Mouse (Mus musculus): ENCODE measurements at regions not wholly inside any gene's neighbourhood (a gene's known extent, or its start where the extent isn't known, plus 50 kb on each side); places are given as distances from the start of the nearest gene placed in this dataset.

- DNase-seq, result no peak
These were observed 86.1 kb downstream of the Abhd5 start for GRCm38 (mm10) chr9:122437464-122437863.

- no peak for DNase-seq
These were observed 95.1 kb downstream of the Abhd5 start for GRCm38 (mm10) chr9:122446387-122447105.

DNA sequence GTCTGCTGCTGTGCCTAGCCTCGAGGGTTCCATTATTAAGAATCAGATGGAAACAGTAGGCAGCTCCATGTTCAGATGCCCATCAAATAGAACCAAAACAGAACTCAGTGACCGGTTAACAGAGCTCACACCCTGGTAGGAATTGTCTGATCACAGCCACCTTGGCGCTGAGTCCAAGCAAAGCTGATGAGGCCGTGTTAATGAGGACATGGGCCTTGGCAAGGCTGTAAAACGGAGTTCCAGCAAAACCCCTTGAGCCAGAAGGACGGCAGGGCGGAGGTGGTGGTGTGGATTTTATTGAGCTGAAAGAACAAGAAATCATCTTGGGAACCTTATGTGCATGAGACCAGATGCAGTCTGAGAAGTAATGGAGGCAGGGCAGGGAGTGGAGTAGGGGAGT is 96.2 kb downstream of the Abhd5 start:
- DNase-seq, result no peak

- no peak for DNase-seq
These were observed 96.9 kb downstream of the Abhd5 start for GRCm38 (mm10) chr9:122448342-122448741.

- no peak for DNase-seq
These were observed 99.1 kb downstream of the Abhd5 start for GRCm38 (mm10) chr9:122450524-122450923.

DNA sequence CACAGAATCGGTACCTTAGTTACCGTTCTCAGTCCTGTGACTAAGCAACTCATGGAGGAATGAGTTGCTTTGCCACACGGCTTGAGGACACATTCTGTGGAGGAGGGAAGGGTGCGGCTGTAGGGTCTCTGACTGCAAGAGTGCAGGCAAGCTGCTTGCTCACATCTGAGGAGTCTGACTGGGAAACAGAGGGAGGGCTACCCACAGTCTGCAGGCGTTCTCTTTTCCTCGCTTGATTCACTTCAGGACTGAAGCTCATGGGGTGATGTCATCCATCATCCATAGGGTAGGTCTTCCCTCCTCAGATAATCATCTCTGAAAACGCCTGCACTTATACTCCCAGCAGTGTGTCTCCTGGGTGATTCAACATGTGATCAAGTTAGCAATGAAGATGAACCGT is 103.9 kb downstream of the Abhd5 start:
- no peak for DNase-seq

- no peak for DNase-seq
These were observed 104.4 kb downstream of the Abhd5 start for GRCm38 (mm10) chr9:122455779-122456178.

- DNase-seq, result no peak
These were observed 108.1 kb downstream of the Abhd5 start for GRCm38 (mm10) chr9:122459491-122459890.

DNA sequence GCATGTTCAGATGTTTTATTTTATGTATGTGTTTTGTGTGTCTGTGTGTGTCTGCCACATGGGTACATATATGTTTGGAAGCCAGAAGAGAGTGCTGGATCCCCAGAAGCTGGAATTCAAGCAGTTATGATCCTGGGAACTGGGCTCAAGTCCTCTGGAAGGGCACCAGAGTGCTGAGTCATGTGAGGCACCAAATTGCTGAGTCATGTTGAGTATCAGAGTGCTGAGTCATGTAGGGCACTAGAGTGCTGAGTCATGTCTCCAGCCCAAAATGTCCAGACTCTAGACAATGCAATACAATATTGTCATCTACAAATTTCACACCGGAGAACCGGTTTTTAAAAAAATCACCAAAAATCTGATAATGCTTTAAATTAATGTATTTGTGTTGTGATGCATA is 120.1 kb downstream of the Abhd5 start:
- peak; percentile 32 for DNase-seq

GRCm38 (mm10) chr9:122476356-122476755 is 124.9 kb downstream of the Abhd5 start:
- DNase-seq, result peak; percentile 37

- DNase-seq, result no peak
These were observed 135.6 kb downstream of the Abhd5 start for GRCm38 (mm10) chr9:122487001-122487400.

DNA sequence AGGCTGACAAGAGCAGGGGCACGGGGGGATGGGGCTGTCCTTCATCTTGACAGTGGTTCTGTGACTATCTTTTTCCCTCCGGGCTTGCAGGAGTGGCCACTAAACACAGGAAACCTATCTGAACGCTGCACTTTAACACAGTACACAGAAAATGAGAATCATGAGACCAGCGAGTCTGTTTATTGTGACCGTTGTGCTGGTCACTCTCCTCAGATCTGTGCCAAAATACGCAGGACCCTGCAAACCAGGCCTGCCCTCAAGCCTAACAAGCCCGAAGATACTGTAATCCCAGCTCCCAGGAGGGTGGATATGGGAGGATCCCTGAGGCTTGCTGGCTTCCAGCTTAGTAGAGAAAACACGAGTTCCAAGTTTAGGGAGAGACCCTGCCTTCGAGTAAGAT is 143.3 kb downstream of the Abhd5 start:
- DNase-seq, result no peak

DNA sequence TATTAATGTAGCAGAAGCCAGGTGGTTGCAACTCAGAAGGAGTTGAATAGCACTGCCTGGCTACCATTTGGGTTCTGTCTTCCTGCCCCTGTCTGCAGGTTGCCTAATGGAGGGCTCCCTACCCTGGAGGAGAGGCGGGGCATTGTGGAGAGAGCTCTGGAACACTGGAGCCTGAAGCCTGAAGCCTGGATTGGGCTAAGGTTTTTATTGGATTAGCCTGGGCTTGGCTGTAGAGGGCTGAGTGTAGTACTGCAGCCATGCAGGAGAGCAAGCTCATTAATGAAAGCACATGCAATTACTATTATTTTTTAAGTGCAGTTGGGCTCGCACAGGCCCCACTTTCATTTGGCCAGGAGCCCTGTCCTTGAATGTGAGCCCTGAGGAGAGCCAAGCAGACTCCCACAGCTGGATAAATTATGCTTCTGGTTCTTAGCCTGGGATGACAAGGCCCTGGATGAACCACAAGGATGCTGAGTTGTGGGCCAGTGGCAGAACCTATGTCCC is 145.1 kb downstream of the Abhd5 start:
- DNase-seq, result no peak

- DNase-seq, result no peak
These were observed 150.5 kb downstream of the Abhd5 start for GRCm38 (mm10) chr9:122501864-122502341.

DNA sequence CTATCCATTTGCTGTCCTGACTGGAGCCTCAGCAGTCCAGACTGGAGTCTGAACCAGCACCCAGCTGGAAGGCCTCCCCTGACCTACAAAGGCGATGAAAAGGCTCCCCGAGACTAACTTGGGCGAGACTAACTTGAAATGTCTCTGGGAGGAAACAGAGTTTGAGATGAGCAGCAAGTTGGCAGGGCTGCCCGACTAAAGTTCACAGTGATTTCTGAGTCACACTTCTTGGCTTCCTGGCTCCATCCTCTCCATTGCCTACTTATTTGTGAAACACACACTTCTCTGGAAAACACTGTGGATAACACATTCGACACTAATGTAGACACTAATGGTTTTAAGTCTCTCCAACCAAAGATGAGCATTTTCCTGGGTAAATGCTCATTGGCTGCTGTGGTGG is 170.2 kb downstream of the Abhd5 start:
- no peak for DNase-seq

DNA sequence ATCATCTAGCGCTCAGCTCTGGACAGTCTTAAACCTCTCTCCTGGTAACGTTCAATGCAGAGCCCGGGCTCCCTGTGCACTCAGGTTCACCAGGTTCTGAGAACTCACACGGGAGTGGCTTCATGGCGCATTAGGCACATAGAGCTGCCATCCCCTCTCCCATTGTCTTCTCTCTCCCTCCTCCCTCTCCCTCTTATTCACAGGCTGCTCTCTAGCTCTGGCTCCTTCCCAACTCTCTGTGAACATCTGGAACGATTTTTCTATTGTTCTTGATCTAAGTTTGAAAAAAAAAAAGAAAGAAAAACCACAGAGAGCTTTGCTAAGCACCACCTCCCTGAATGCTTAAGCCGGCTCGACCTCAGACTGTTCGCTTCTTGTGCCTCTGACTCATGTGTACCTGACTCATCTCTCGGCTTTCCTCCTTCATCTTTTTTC is 174.2 kb downstream of the Abhd5 start:
- no peak for DNase-seq

DNA sequence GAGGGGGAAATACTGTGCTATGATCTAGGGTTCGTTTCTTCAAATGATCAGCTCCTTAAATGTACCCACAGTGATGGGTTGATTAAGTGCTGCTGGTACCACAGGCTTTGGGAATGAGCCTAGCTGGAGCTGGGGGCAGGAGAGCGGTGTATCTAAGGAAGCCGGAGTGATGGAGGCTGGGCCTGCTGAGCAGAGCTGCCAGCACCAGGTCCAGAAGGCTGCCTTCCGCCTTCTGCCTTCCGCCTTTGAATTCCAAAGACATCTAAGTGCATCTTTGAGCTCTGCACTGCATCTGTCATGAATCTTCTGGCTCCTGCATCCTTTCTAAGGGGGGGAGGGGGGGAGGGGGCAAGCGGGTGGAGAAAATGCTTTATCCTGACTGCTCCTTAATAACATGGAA is 176.9 kb downstream of the Abhd5 start:
- no peak for DNase-seq

GRCm38 (mm10) chr9:122529721-122530120 is 178.3 kb downstream of the Abhd5 start:
- no peak for DNase-seq

DNA sequence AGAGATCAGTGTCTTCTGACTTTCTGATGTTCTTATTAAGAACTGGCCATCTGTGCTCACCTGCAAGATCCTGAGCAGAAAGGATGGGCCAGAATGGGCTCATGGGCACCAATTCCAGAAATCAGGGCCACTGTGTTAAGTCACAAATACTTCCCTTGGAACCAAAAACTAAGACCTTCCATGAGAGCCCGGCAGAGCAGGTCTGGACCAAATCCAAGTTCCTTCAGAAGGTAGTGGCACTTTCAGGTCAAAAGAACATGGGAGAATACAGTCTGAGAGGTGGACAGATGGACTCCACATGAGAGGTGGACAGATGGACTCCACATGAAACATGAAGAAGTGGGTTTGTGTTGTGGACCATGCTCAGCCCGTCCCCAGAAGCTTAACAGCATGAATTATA is 180.4 kb downstream of the Abhd5 start:
- no peak for DNase-seq

DNA sequence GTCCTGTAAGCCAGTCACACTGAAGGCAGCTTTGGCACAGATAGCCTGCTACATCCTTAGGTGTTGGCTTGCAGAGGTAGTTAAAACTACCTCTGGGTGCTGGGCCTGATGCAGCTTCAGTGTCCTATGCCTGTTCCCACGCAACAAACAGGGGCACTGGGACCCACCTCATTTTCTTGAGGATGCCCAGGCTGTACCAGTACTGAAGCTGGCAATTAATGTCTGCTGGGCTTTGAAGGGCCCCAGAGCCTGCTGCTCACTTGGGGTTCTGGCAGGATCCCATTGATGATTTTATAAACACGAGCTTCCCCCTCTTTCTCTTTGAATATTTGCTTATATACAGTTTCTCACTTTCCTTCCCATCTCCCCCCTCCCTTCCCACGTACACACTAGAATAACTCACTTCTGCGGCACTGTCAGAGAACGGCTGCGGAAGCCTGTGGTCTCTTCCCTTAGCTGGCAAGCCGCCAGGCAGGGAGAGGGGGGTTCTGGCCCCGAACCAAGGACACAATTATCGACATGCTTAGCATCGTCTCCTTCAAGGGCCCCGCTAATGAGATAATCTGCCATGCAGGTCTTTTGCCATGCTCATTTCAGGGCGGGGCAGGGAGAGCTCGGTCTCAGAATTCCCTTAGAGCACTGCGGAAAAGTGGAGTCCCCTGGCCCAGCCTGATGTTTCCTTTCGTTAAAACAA is 182.9 kb downstream of the Abhd5 start:
- peak; percentile 20 for DNase-seq

- no peak for DNase-seq
These were observed 183.6 kb downstream of the Abhd5 start for GRCm38 (mm10) chr9:122534965-122535364.

- DNase-seq, result no peak
These were observed 188.7 kb downstream of the Abhd5 start for GRCm38 (mm10) chr9:122540091-122540490.

GRCm38 (mm10) chr9:122556051-122556450 is 191.1 kb upstream of the Topaz1 start:
- no peak for DNase-seq

GRCm38 (mm10) chr9:122566060-122566459 is 181.1 kb upstream of the Topaz1 start:
- DNase-seq, result no peak
